Mouse (Mus musculus): ENCODE data around the gene Xrn2. TPM values are rescaled to one million over a fixed set of nuclear protein-coding genes. Genes with fewer than 3 reads are reported as not detected.
"Not testable (repeated sequence)": the region's sequence is repeated elsewhere in the genome, so short reads cannot be mapped to it uniquely, and the experiment has no call there.

The Xrn2 gene
- polyA plus RNA-seq, 1 experiment from 2014 or later = 97.3 TPM

DNA sequence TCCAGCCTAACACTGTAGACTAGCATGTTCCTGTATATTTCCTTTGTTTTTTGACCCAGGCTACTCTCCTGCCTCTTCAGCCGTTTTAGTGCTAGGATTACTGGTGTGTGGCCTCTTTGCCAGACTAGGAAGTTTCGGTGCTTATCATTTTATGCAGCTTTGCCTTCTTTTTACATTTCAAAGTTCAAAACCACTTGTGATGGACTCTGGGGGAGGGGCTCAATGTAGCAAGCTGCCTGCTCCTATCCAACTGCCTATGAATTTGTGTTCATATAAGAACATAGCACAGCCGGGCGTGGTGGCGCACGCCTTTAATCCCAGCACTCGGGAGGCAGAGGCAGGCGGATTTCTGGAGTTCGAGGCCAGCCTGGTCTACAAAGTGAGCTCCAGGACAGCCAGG lies 1.8 kb upstream of the Xrn2 start:
- H3K9ac ChIP-seq (replicated peaks; ENCODE audit: low read depth, low read length) = no peak overlapping the region
- peaks cover 21% of the 10 kb centered on the region for H3K4me1 ChIP-seq (replicated peaks; ENCODE audit: control insufficient read depth, insufficient read depth, low read length)
- ATAC-seq = no peak
- no peaks in the 10 kb centered on the region for H3K27me3 ChIP-seq (replicated peaks; ENCODE audit: control insufficient read depth, insufficient read depth, low read length)
- no peak overlapping the region for H3K4me2 ChIP-seq (ENCODE audit: low read length)
- H3K9me3 ChIP-seq (ENCODE audit: control insufficient read depth, low read length) = no peaks in the 10 kb centered on the region
- H3K4me3 ChIP-seq (replicated peaks; ENCODE audit: low read length) = no peak overlapping the region
- 93% methylated on average over 9 of the region's 9 CpGs for WGBS
- H3K27ac ChIP-seq (ENCODE audit: low read length) = no peak overlapping the region
- H3K36me3 ChIP-seq (ENCODE audit: control insufficient read depth, insufficient read depth) = no peaks in the 10 kb centered on the region

DNA sequence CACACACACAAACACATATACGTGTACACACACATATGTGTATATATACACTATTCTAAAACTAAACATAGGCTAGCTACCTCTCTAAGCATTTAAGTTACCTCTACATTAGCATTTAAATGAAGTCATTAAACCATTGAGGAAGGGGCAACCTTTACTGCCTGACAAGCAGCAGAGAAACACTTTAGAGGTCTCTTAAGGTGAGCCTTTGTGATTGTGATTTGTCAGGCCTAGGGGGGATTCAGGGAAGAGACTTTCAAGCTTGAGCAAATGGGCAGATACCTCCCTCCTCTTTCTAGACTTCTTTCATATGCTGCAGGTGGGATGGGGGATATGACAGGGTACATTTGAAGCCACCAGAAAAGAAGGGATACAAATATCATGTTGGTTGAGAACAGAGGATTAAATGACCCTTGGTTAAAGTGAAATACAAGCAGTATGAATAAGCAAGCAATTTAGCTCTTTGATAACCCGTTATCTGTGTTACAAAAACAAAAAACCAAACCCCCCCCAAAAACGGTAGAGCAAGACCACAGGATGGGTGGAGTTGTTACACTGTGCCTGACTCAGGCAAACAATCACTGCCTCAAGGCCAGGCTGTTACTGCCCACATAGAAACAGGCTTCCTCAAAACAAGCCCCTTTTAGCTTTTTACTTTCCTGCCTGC lies 1.2 kb upstream of the Xrn2 start:
- Histone ChIP-seq H3K27me3 (replicated peaks; ENCODE audit: control insufficient read depth, insufficient read depth, low read length) (no peaks in the 10 kb centered on the region), H3K4me3 (replicated peaks; ENCODE audit: low read length) (peak overlapping the region; percentile 98), H3K27ac (ENCODE audit: low read length) (peak overlapping the region; percentile 99; the same call in 1 of the 2 replicates), H3K36me3 (ENCODE audit: control insufficient read depth, insufficient read depth) (no peaks in the 10 kb centered on the region), H3K9me3 (ENCODE audit: control insufficient read depth, low read length) (no peaks in the 10 kb centered on the region), H3K9ac (replicated peaks; ENCODE audit: low read depth, low read length) (no peak overlapping the region), H3K4me1 (replicated peaks; ENCODE audit: control insufficient read depth, insufficient read depth, low read length) (peaks cover 21% of the 10 kb centered on the region), H3K4me2 (ENCODE audit: low read length) (peak overlapping the region; percentile 83)
- WGBS = 73% methylated on average over 3 of the region's 3 CpGs
- no peak for ATAC-seq

DNA sequence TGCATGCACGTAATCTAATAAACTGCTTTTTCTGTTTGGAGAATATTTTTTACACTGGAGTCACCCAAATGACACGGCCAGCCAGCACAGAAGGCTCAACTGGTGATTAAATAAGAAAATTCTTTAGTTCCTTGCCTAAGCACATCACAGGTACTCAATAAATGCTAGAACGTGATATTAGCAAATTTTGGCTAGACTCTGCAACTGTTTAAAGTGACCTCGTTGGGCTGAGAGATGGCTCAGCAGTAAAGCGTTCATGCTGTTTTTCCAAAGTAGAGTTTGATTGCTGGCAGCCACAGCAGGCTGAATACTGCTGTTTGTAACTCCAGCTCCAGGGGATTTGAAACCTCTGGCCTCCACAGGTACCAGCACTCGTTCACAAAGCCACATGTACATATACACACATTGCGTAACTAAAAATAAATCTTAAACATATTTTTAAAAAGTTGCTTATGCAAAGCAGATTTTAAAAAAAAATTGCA lies 614 bp upstream of the Xrn2 start:
- Histone ChIP-seq H3K36me3 (ENCODE audit: control insufficient read depth, insufficient read depth) (no peaks in the 10 kb centered on the region), H3K27me3 (replicated peaks; ENCODE audit: control insufficient read depth, insufficient read depth, low read length) (no peaks in the 10 kb centered on the region), H3K9ac (replicated peaks; ENCODE audit: low read depth, low read length) (peak overlapping the region; percentile 89), H3K4me1 (replicated peaks; ENCODE audit: control insufficient read depth, insufficient read depth, low read length) (peaks cover 21% of the 10 kb centered on the region), H3K4me2 (ENCODE audit: low read length) (peak overlapping the region; percentile 83), H3K27ac (ENCODE audit: low read length) (peak overlapping the region; percentile 99), H3K9me3 (ENCODE audit: control insufficient read depth, low read length) (no peaks in the 10 kb centered on the region), H3K4me3 (replicated peaks; ENCODE audit: low read length) (peak overlapping the region; percentile 98)
- ATAC-seq = peak; percentile 0; the same call in 1 of the 2 replicates
- 48% methylated on average over 7 of the region's 7 CpGs for WGBS

DNA sequence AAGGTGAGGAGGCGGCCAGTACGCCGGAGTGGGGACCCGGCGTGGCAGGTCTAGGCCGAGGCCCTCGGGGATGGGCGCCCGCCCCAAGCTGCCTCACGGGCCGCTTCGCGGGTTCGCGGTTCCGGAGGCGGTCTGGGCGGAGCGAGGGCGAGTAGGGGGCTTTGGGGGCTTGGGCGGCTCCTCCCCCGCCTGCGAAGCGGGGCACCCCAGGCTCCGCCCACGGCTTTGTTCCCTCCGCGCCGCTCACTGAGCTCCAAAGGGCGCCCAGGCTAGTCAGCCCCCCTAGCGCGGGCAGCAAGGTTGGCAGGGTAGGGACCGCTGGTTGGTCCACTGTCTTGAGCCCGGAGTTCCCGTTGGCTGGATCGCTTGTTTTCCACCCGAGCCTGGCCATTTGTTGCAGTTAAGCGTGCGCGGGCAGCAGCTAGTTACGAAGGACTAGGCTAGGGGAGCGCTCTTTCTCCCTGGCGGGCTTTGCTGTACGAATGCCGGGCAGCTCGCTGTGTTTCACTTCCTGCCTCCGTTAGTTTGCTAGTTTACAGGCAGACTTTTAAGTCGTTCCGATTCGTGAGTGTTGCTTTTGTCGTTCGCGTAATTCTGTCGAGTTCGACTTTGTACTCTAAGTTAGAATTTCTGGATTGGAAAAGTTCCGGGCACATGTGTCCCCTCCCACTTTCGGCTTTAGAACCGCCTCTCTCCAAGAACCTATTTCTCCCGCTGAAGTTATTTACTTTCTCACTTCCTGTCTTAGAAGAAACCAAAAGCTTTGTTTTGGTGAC lies 586 bp downstream of the Xrn2 start:
- H3K4me1 ChIP-seq (replicated peaks; ENCODE audit: control insufficient read depth, insufficient read depth, low read length) = peaks cover 21% of the 10 kb centered on the region
- peak overlapping the region; percentile 98 for H3K4me3 ChIP-seq (replicated peaks; ENCODE audit: low read length)
- H3K4me2 ChIP-seq (ENCODE audit: low read length) = peak overlapping the region; percentile 76
- H3K36me3 ChIP-seq (ENCODE audit: control insufficient read depth, insufficient read depth) = no peaks in the 10 kb centered on the region
- WGBS = under 1% methylated on average over 56 of the region's 59 CpGs
- no peaks in the 10 kb centered on the region for H3K27me3 ChIP-seq (replicated peaks; ENCODE audit: control insufficient read depth, insufficient read depth, low read length)
- no peaks in the 10 kb centered on the region for H3K9me3 ChIP-seq (ENCODE audit: control insufficient read depth, low read length)
- ATAC-seq = peak; percentile 90
- H3K9ac ChIP-seq (replicated peaks; ENCODE audit: low read depth, low read length) = peak overlapping the region; percentile 89
- peak overlapping the region; percentile 99 for H3K27ac ChIP-seq (ENCODE audit: low read length)

DNA sequence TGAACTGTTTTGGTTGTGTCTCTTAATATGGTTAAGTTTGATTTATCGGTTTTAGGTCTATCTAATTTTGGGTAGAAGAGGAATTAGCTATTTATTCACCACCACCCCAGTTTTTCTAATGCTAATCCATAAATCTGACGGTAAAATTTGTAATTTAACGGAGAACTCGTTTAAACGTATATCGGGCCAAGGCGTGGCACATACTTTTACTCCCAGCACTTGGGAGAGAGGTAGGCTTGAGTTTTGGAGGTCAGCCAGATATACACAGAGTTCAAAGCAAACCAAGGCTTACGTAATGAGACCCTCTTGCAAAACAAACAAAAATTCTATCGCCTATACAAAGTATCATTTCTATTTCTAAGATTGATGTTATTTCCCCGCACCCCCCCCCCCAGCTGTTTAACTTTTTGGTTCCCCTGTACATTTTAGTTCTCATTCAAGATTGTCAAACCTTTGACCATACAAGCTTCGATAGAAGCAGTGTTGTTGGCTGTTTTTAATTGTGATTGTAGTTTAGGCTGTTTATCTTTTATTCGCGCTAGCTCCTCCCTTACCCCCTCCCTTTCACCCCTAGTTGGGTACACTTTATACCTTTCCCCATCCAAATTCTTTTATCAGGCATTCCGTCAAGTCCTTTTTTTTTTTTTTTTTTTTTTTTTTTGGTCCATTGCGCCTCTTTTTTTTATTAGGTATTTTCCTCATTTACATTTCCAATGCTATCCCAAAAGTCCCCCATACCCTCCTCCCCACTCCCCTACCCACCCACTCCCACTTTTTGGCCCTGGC lies 1.5 kb downstream of the Xrn2 start:
- ATAC-seq = no peak
- no peaks in the 10 kb centered on the region for H3K9me3 ChIP-seq (ENCODE audit: control insufficient read depth, low read length)
- no peak overlapping the region; the same call in 1 of the 2 replicates for H3K27ac ChIP-seq (ENCODE audit: low read length)
- peaks cover 21% of the 10 kb centered on the region for H3K4me1 ChIP-seq (replicated peaks; ENCODE audit: control insufficient read depth, insufficient read depth, low read length)
- peak overlapping the region; percentile 89 for H3K9ac ChIP-seq (replicated peaks; ENCODE audit: low read depth, low read length)
- WGBS = 22% methylated on average over 15 of the region's 15 CpGs
- peak overlapping the region; percentile 76 for H3K4me2 ChIP-seq (ENCODE audit: low read length)
- H3K36me3 ChIP-seq (ENCODE audit: control insufficient read depth, insufficient read depth) = no peaks in the 10 kb centered on the region
- H3K4me3 ChIP-seq (replicated peaks; ENCODE audit: low read length) = peak overlapping the region; percentile 98
- no peaks in the 10 kb centered on the region for H3K27me3 ChIP-seq (replicated peaks; ENCODE audit: control insufficient read depth, insufficient read depth, low read length)

DNA sequence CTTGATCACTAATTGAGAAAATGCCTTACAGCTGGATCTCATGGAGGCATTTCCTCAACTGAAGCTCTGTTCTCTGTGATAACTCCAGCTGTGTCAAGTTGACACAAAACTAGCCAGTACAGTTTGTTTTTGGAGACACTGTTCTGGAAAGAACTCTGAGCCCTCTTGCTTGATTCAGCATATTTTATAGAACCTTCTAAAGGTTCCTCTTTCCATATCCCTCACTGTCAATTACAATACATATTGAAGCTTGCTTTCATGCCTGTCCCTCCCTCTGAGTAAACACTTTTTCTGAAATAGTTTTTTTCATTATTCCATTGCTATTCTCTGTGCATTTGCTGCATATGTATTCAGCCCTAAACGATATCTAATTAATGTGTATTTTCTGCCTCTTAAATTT lies 9.2 kb downstream of the Xrn2 start:
- not testable (repeated sequence) for H3K27me3 ChIP-seq (replicated peaks; ENCODE audit: control insufficient read depth, insufficient read depth, low read length)

DNA sequence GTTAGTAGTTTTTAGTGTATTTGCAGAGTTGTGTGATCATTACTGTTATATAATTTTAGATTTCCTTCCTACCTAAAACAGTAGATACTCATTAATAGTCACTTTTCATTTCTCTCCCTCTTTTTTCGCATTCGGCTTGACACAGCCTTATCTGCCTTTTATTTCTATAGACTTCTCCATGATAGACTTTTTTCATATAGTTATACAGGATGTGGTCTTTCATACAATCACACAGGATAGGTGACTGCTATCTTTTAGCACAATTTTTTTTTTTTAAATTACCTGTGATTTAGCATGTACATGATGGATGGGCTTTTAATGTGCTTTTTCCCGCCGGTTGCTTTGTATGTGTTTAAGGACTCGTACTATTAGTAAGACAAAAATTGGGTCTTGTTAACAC lies 10.3 kb downstream of the Xrn2 start:
- Histone ChIP-seq H3K4me2 (ENCODE audit: low read length) (no peak overlapping the region), H3K9me3 (ENCODE audit: control insufficient read depth, low read length) (no peaks in the 10 kb centered on the region), H3K27me3 (replicated peaks; ENCODE audit: control insufficient read depth, insufficient read depth, low read length) (no peaks in the 10 kb centered on the region), H3K9ac (replicated peaks; ENCODE audit: low read depth, low read length) (no peak overlapping the region), H3K27ac (ENCODE audit: low read length) (no peak overlapping the region), H3K36me3 (ENCODE audit: control insufficient read depth, insufficient read depth) (peaks cover 5% of the 10 kb centered on the region), H3K4me1 (replicated peaks; ENCODE audit: control insufficient read depth, insufficient read depth, low read length) (0 out of 2 replicates have a peak, but pooled peaks cover 2% of the 10 kb centered on the region), H3K4me3 (replicated peaks; ENCODE audit: low read length) (no peak overlapping the region)
- no peak for ATAC-seq
- WGBS = 94% methylated on average over 5 of the region's 5 CpGs

More for the DNA sequence above, 9.2 kb downstream of the Xrn2 start:
- not testable (repeated sequence) for H3K27ac ChIP-seq (ENCODE audit: low read length); H3K36me3 ChIP-seq (ENCODE audit: control insufficient read depth, insufficient read depth); H3K4me2 ChIP-seq (ENCODE audit: low read length); ATAC-seq; H3K9me3 ChIP-seq (ENCODE audit: control insufficient read depth, low read length); H3K4me3 ChIP-seq (replicated peaks; ENCODE audit: low read length); H3K9ac ChIP-seq (replicated peaks; ENCODE audit: low read depth, low read length); H3K4me1 ChIP-seq (replicated peaks; ENCODE audit: control insufficient read depth, insufficient read depth, low read length)
- 86% methylated on average over 1 of the region's 1 CpGs for WGBS

DNA sequence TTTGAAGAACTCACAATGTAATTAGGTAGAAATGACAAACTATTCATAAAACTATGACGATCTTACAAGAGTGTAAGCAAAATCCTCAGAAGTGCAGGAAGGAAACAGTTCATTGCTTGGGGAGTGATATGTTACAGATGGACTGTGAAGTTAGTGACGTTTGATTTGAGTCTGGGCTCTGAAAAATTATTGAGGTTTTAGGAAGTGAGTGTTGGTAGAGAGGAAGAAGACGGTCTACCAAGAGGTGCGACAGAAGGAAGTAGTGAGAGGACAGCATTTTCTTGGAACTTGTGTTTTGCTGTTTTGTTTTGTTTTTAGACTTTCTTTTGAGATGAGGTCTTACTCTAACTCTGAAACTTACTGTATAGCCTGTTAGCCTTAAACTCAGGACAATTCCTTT lies 10.8 kb downstream of the Xrn2 start:
- 94% methylated on average over 4 of the region's 4 CpGs for WGBS
- ATAC-seq = no peak
- H3K4me1 ChIP-seq (replicated peaks; ENCODE audit: control insufficient read depth, insufficient read depth, low read length) = 0 out of 2 replicates have a peak, but pooled peaks cover 2% of the 10 kb centered on the region
- no peaks in the 10 kb centered on the region for H3K27me3 ChIP-seq (replicated peaks; ENCODE audit: control insufficient read depth, insufficient read depth, low read length)
- H3K27ac ChIP-seq (ENCODE audit: low read length) = no peak overlapping the region
- no peak overlapping the region for H3K4me2 ChIP-seq (ENCODE audit: low read length)
- peaks cover 6% of the 10 kb centered on the region for H3K36me3 ChIP-seq (ENCODE audit: control insufficient read depth, insufficient read depth)
- no peak overlapping the region for H3K4me3 ChIP-seq (replicated peaks; ENCODE audit: low read length)
- no peak overlapping the region for H3K9ac ChIP-seq (replicated peaks; ENCODE audit: low read depth, low read length)
- H3K9me3 ChIP-seq (ENCODE audit: control insufficient read depth, low read length) = no peaks in the 10 kb centered on the region

DNA sequence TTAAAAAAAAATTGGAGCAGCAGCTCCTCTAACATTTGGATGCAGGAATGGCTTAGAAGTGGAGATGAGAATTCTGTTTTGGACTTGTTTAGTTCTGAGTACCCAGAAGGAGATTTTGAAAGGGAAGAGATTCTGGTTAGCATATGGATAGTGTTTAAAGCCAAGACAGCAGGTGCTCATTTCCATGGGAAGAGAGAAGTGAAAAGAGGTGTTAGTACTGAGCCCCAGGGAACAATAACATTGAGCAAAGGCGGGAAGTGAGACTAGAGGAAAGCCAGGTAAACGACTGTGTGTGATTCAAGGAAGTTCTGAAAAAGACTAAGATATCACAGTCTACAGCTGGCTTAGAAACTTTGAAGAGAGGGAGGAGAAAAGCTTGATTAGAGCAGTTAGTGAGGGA lies 20.3 kb downstream of the Xrn2 start:
- Histone ChIP-seq H3K36me3 (ENCODE audit: control insufficient read depth, insufficient read depth) (peaks cover 10% of the 10 kb centered on the region), H3K9me3 (ENCODE audit: control insufficient read depth, low read length) (no peaks in the 10 kb centered on the region), H3K4me3 (replicated peaks; ENCODE audit: low read length) (no peak overlapping the region), H3K27ac (ENCODE audit: low read length) (no peak overlapping the region), H3K4me1 (replicated peaks; ENCODE audit: control insufficient read depth, insufficient read depth, low read length) (no peaks in the 10 kb centered on the region), H3K27me3 (replicated peaks; ENCODE audit: control insufficient read depth, insufficient read depth, low read length) (no peaks in the 10 kb centered on the region), H3K9ac (replicated peaks; ENCODE audit: low read depth, low read length) (no peak overlapping the region), H3K4me2 (ENCODE audit: low read length) (no peak overlapping the region)
- WGBS = 44% methylated on average over 2 of the region's 2 CpGs
- peak; percentile 54; the same call in 1 of the 2 replicates for ATAC-seq

Measured in forebrain, embryonic 16.5 days (tissue).